Mouse (Mus musculus) limb, embryonic 13.5 days (tissue): Measurements from ENCODE around the gene 1810010H24Rik. TPM values are rescaled to one million over a fixed set of nuclear protein-coding genes. Genes with fewer than 3 reads are reported as not detected.

Source experiments
- ATAC-seq: fragments of 200-750 bp; cut with Nextera tagmentation; 2 replicates; pipeline ENCODE4 v1.8.0; 2017; ENCODE audit warnings: low read depth, moderate number of reproducible peaks, moderate TSS enrichment; ENCODE audit not compliant: low FRiP score
- H3K27ac ChIP-seq: fragments of 300-500 bp; sonication (generic); 2 replicates; pipeline ENCODE4 v1.5.1; 2015; ENCODE audit warnings: inconsistent platforms, mild to moderate bottlenecking, moderate library complexity
- H3K27me3 ChIP-seq: fragments of 300-500 bp; sonication (generic); 2 replicates; pipeline ENCODE4 v1.6.1; 2015; ENCODE audit warnings: mild to moderate bottlenecking, inconsistent platforms
- H3K36me3 ChIP-seq: fragments of 300-500 bp; sonication (generic); 2 replicates; pipeline ENCODE4 v1.6.1; 2015; ENCODE audit warnings: inconsistent platforms, mild to moderate bottlenecking, moderate library complexity
- H3K4me1 ChIP-seq: fragments of 300-500 bp; sonication (generic); 2 replicates; pipeline ENCODE4 v1.6.1; 2015; ENCODE audit warnings: inconsistent platforms
- H3K4me2 ChIP-seq: fragments of 300-500 bp; sonication (generic); replicated peaks from 2 replicates; pipeline ENCODE4 v1.6.1; 2015; ENCODE audit warnings: inconsistent platforms, mild to moderate bottlenecking, moderate library complexity
- H3K4me3 ChIP-seq: fragments of 300-500 bp; sonication (generic); 2 replicates; pipeline ENCODE4 v1.5.1; 2015; ENCODE audit warnings: moderate library complexity, mild to moderate bottlenecking, inconsistent platforms
- H3K9ac ChIP-seq: fragments of 300-500 bp; sonication (generic); 2 replicates; pipeline ENCODE4 v1.6.1; 2015; ENCODE audit warnings: mild to moderate bottlenecking, inconsistent platforms
- H3K9me3 ChIP-seq: fragments of 300-500 bp; sonication (generic); 2 replicates; pipeline ENCODE4 v1.6.1; 2016; ENCODE audit warnings: inconsistent platforms
- WGBS: fragments of 180-500 bp; shearing (Covaris S2); methylation state at CpG from one replicate; pipeline ENCODE4 v1.1.7; 2015; 5-methylcytosine and 5-hydroxymethylcytosine counted together
- polyA plus RNA-seq: library from polyadenylated mRNA; unstranded; fragments of >200 nt; fragmentation: Nextera tagmentation; extraction: Ambion mirVana; gene quantifications from 2 replicates; pipeline ENCODE4 v1.2.1, GENCODE M21; 2015

The 1810010H24Rik gene
- polyA plus RNA-seq, 1 experiment from 2014 or later = 1.9 TPM

GRCm38 (mm10) chr11:106999151-106999948, 26.1 kb upstream of the 1810010H24Rik start, which contains the start of gene Kpna2:
Gene Kpna2, minus strand, starts transcription at chr11:106999541.
- peak; percentile 96 for ATAC-seq
- peak within 1 kb of the TSS; percentile 100 for H3K4me3 ChIP-seq
- peaks cover 20% of the 10 kb centered on the region for H3K36me3 ChIP-seq
- H3K9me3 ChIP-seq = no peaks in the 10 kb centered on the region
- no peaks in the 10 kb centered on the region for H3K27me3 ChIP-seq
- under 1% methylated on average over 62 of the region's 62 CpGs for WGBS
- peaks cover 24% of the 10 kb centered on the region for H3K4me1 ChIP-seq
- peak within 1 kb of the TSS; percentile 92 for H3K9ac ChIP-seq
- H3K4me2 ChIP-seq = peak within 1 kb of the TSS; percentile 70
- peak within 1 kb of the TSS; percentile 91 for H3K27ac ChIP-seq

DNA sequence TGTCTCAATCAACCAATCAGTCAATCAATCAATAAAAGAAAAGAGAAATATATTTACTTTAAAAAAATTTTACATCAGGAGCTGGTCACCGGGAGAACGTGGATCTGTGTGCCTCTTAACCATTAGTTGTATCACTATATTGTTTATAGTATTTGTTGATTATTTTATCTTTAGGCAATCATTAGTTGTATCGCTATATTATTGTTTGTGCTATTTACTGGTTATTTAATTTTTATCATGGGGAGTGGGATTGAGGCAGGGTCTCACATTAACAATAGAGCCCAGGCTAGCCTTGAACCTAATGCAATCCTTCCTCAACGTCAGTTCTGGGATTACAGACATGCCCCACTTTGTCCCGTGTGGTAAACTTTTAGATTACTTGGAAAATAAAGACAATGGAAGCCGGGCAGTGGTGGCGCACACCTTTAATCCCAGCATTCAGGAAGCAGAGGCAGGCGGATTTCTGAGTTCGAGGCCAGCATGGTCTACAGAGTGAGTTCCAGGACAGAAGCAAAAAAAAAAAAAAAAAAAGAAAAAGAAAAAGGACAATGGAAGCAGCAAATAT, 25.4 kb upstream of the 1810010H24Rik start:
- no peak for ATAC-seq
- 84% methylated on average over 9 of the region's 9 CpGs for WGBS
- peak overlapping the region; percentile 44; the same call in 1 of the 2 replicates for H3K27ac ChIP-seq

DNA sequence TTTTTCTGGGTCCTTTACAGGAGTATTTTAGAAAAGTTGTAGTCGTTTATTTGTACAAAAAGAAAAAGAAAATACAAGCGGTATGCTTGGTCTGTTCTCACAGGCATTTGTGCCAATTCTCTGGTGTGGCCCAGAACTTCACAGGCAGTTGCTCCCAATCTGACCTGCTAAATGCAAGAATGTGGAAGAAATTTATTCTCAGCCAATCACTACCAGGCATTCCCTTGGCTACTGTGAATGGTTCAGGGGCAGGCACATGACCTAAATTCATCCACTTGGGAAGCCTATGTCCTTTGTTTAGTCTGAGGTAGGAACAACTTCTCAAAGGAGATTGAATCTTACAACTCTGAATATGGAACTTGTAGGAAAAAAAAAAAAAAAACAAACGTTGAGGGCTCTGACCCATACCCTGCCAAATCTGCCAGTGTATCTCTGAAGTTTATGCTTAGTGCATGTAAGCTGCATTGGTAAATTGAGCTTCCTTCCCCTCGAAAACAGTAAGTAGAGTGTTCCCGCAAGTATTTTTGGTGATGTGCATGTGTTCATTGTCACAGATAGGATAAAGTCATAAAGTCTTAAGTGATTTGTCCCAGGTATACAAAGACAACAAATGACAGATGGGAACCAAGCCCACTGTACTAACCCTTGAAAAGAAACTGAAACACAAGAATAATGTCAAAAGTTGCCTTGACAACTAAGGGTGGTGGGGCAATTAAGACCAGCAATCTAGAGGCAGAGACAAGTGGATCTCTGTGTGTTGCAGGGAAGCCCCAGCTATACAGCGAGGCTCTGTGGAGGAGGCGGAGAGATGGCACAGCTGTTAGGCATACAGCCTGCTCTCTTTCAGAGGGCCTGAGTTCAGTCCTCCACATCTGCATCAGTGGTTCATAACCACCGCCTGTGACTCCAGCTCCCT, 23.5 kb upstream of the 1810010H24Rik start:
- ATAC-seq = no peak
- H3K9me3 ChIP-seq = no peaks in the 10 kb centered on the region
- peaks cover 14% of the 10 kb centered on the region for H3K4me1 ChIP-seq
- H3K36me3 ChIP-seq = no peaks in the 10 kb centered on the region
- H3K9ac ChIP-seq = no peak overlapping the region
- WGBS = 57% methylated on average over 8 of the region's 8 CpGs
- no peaks in the 10 kb centered on the region for H3K27me3 ChIP-seq
- H3K4me2 ChIP-seq = no peak overlapping the region
- no peak overlapping the region for H3K27ac ChIP-seq
- H3K4me3 ChIP-seq = no peak overlapping the region

More for the DNA sequence above, 25.4 kb upstream of the 1810010H24Rik start:
- Histone ChIP-seq H3K27me3 (no peaks in the 10 kb centered on the region), H3K4me1 (peaks cover 20% of the 10 kb centered on the region), H3K4me3 (peak overlapping the region; percentile 40), H3K9me3 (no peaks in the 10 kb centered on the region), H3K9ac (peak overlapping the region; percentile 66), H3K36me3 (peaks cover 13% of the 10 kb centered on the region), H3K4me2 (peak overlapping the region; percentile 65)

DNA sequence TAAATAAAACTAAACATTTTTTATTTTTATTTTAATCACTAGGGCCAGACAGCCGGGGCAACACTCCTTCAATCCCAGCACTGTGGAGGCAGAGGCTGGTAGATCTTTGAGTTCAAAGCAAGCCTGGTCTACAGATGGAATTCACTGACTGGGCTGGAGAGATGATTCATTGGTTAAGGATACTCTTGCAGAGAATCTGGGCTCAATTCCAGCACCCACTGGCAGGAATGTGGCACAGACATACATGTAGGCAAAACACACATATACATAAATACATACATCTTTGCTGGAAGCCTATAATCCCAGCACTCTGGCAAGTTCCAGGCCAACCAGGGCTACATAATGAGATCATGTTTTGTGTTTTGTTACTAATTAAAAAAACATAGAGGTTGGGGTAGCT, 19.9 kb upstream of the 1810010H24Rik start:
- WGBS = 83% methylated on average over 1 of the region's 1 CpGs
- no peaks in the 10 kb centered on the region for H3K9me3 ChIP-seq
- ATAC-seq = no peak
- H3K9ac ChIP-seq = no peak overlapping the region
- no peaks in the 10 kb centered on the region for H3K36me3 ChIP-seq
- H3K27me3 ChIP-seq = no peaks in the 10 kb centered on the region
- no peak overlapping the region for H3K27ac ChIP-seq
- H3K4me1 ChIP-seq = no peaks in the 10 kb centered on the region
- no peak overlapping the region for H3K4me3 ChIP-seq
- H3K4me2 ChIP-seq = no peak overlapping the region

GRCm38 (mm10) chr11:107010447-107010846, 15.0 kb upstream of the 1810010H24Rik start:
- Histone ChIP-seq H3K4me3 (no peak overlapping the region), H3K4me1 (peaks cover 9% of the 10 kb centered on the region), H3K9me3 (no peaks in the 10 kb centered on the region), H3K9ac (no peak overlapping the region), H3K27me3 (no peaks in the 10 kb centered on the region), H3K4me2 (no peak overlapping the region), H3K36me3 (no peaks in the 10 kb centered on the region), H3K27ac (no peak overlapping the region)
- no peak for ATAC-seq
- 92% methylated on average over 3 of the region's 3 CpGs for WGBS

DNA sequence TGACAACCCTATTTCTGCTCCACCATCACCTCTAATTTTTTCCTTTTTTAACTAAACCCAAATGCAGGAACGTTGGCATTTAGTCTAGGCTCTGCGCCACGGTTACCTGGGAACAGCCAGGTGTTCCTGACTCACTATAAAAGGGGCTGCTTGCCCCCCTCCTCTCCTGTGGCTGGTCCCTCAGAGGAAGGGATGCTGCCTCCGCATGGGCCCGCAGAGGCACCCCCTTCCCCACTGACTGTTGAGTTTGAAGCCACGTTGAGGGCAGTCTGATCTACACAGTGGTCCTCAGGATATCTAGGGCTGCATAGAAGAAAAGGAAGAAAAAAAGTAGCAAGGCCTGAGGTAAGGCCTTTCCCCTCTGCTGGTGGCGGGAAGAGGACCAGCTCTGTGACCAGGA, 14.3 kb upstream of the 1810010H24Rik start:
- H3K27ac ChIP-seq = peak overlapping the region; percentile 96; the same call in 1 of the 2 replicates
- peaks cover 9% of the 10 kb centered on the region for H3K4me1 ChIP-seq
- ATAC-seq = no peak
- WGBS = 76% methylated on average over 7 of the region's 7 CpGs
- no peak overlapping the region for H3K9ac ChIP-seq
- no peaks in the 10 kb centered on the region for H3K9me3 ChIP-seq
- no peak overlapping the region for H3K4me3 ChIP-seq
- H3K27me3 ChIP-seq = no peaks in the 10 kb centered on the region
- no peaks in the 10 kb centered on the region for H3K36me3 ChIP-seq
- H3K4me2 ChIP-seq = peak overlapping the region; percentile 66

DNA sequence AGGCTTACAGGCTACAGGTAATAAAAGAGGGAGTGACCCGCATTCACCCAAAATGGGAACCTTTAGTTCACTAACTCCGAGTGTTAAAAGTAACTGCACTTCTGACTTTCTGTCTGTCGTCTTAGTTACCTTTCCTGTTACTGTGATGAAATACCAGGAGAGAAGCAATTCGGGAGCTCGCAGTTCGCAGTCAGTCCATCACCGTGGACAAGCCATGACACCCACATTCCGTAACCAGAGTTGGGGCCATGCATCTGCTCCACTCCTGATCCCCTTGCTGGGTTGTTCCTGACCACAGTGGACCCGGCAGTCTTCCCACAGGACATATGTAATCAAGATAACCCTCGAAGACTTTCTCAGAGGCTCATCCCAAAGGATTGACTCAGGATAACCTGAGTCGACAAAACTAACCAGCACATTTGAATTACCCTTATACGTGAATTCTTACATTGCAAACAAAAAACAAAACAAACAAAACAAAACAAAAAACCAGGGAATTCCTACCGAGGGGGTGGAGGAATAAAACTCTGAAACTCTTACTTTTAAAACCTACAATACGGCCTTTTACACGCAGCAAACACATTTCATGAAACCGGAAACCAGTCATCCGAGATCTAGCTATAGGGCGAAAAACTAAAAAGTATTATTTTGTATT, 13.7 kb upstream of the 1810010H24Rik start:
- WGBS = 29% methylated on average over 18 of the region's 18 CpGs

GRCm38 (mm10) chr11:107012324-107013017, 13.0 kb upstream of the 1810010H24Rik start:
- under 1% methylated on average over 37 of the region's 37 CpGs for WGBS
- H3K27me3 ChIP-seq = no peaks in the 10 kb centered on the region
- peak overlapping the region; percentile 66 for H3K4me2 ChIP-seq
- H3K4me1 ChIP-seq = peaks cover 9% of the 10 kb centered on the region
- ATAC-seq = peak; percentile 93
- no peaks in the 10 kb centered on the region for H3K36me3 ChIP-seq
- H3K9me3 ChIP-seq = no peaks in the 10 kb centered on the region
- H3K27ac ChIP-seq = peak overlapping the region; percentile 96
- H3K4me3 ChIP-seq = peak overlapping the region; percentile 59
- H3K9ac ChIP-seq = peak overlapping the region; percentile 75

More for the DNA sequence above, 13.7 kb upstream of the 1810010H24Rik start:
- H3K4me1 ChIP-seq = peaks cover 9% of the 10 kb centered on the region
- no peaks in the 10 kb centered on the region for H3K36me3 ChIP-seq
- no peaks in the 10 kb centered on the region for H3K27me3 ChIP-seq
- H3K9ac ChIP-seq = peak overlapping the region; percentile 75
- no peaks in the 10 kb centered on the region for H3K9me3 ChIP-seq
- H3K4me2 ChIP-seq = peak overlapping the region; percentile 66
- H3K4me3 ChIP-seq = peak overlapping the region; percentile 59
- H3K27ac ChIP-seq = peak overlapping the region; percentile 96
- no peak for ATAC-seq

- WGBS = 77% methylated on average over 11 of the region's 11 CpGs
These were observed 11.4 kb upstream of the 1810010H24Rik start for GRCm38 (mm10) chr11:107014020-107014585.

GRCm38 (mm10) chr11:107014597-107015309, 10.7 kb upstream of the 1810010H24Rik start:
- ATAC-seq = no peak
- Histone ChIP-seq H3K27ac (no peak overlapping the region), H3K4me1 (peaks cover 9% of the 10 kb centered on the region), H3K4me3 (no peak overlapping the region), H3K36me3 (no peaks in the 10 kb centered on the region), H3K9me3 (no peaks in the 10 kb centered on the region), H3K27me3 (no peaks in the 10 kb centered on the region), H3K9ac (no peak overlapping the region), H3K4me2 (no peak overlapping the region)
- 44% methylated on average over 14 of the region's 14 CpGs for WGBS

More at GRCm38 (mm10) chr11:107014020-107014585, 11.4 kb upstream of the 1810010H24Rik start:
- Histone ChIP-seq H3K4me3 (no peak overlapping the region), H3K9me3 (no peaks in the 10 kb centered on the region), H3K27me3 (no peaks in the 10 kb centered on the region), H3K4me1 (peaks cover 9% of the 10 kb centered on the region), H3K27ac (no peak overlapping the region), H3K4me2 (no peak overlapping the region), H3K36me3 (no peaks in the 10 kb centered on the region), H3K9ac (no peak overlapping the region)
- ATAC-seq = no peak
